Mouse (Mus musculus): ENCODE measurements around the gene Ptprg. TPM values are rescaled to one million over a fixed set of nuclear protein-coding genes. Genes with fewer than 3 reads are reported as not detected.
"Not testable (repeated sequence)": the region's sequence is repeated elsewhere in the genome, so short reads cannot be mapped to it uniquely, and the experiment has no call there.

The Ptprg gene
- polyA plus RNA-seq, 1 experiment from 2014 or later: 15.8 TPM

DNA sequence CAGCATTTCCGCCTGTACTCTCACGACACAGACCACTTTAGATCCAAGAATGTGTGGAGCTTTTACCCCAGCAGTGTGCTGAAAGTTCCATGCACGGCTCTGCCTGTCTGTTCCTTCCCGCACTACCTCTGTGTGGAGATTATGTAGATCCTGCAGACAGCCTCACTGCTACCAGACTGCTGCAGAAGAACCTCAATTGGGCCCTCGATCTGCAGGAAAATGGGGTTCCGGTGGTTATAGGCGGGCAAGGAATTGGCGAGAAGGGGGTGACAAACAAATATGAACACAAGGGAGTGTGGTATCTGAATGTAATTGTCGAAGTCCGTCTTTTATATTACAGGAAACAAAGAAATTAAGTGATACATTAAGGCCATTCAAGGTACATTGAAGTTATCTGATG lies 410.5 kb downstream of the Ptprg start:
- H3K4me2 ChIP-seq (ENCODE audit: low read length): no peak overlapping the region
- no peak overlapping the region for H3K4me3 ChIP-seq (ENCODE audit: control insufficient read depth in 1 of 2, insufficient read depth in 1 of 2, low read depth in 1 of 2, low read length in 2 of 2)
- H3K27me3 ChIP-seq (ENCODE audit: control insufficient read depth, insufficient read depth, low read length): no peaks in the 10 kb centered on the region
- no peaks in the 10 kb centered on the region for H3K36me3 ChIP-seq (ENCODE audit: control insufficient read depth, insufficient read depth, low read length)
- no peaks in the 10 kb centered on the region for H3K9me3 ChIP-seq (ENCODE audit: control insufficient read depth, low read length)
- no peak overlapping the region for H3K27ac ChIP-seq (replicated peaks in 1 of 2; ENCODE audit: control insufficient read depth in 1 of 2, insufficient read depth in 1 of 2, low read depth in 2 of 2, low read length in 2 of 2)
- 77% methylated on average over 10 of the region's 10 CpGs for WGBS
- no peak for ATAC-seq (ENCODE audit: insufficient number of reproducible peaks, insufficient read depth, low FRiP score, low read depth)
- H3K4me1 ChIP-seq (ENCODE audit: control insufficient read depth in 2 of 2, insufficient read depth in 2 of 2, low read length in 2 of 2): peaks cover 0 to 3% of the 10 kb centered on the region in 2 experiments; a peak in 2 of 4 replicates
- H3K9ac ChIP-seq (ENCODE audit: low read length): no peak overlapping the region

GRCm38 (mm10) chr14:11964326-11964725 lies 411.0 kb downstream of the Ptprg start:
- H3K36me3 ChIP-seq (ENCODE audit: control insufficient read depth, insufficient read depth, low read length); ATAC-seq (ENCODE audit: insufficient number of reproducible peaks, insufficient read depth, low FRiP score, low read depth); H3K9me3 ChIP-seq (ENCODE audit: control insufficient read depth, low read length); H3K27me3 ChIP-seq (ENCODE audit: control insufficient read depth, insufficient read depth, low read length); H3K4me1 ChIP-seq (ENCODE audit: control insufficient read depth in 2 of 2, insufficient read depth in 2 of 2, low read length in 2 of 2); H3K4me2 ChIP-seq (ENCODE audit: low read length); H3K27ac ChIP-seq (replicated peaks in 1 of 2; ENCODE audit: control insufficient read depth in 1 of 2, insufficient read depth in 1 of 2, low read depth in 2 of 2, low read length in 2 of 2); H3K9ac ChIP-seq (ENCODE audit: low read length); H3K4me3 ChIP-seq (ENCODE audit: control insufficient read depth in 1 of 2, insufficient read depth in 1 of 2, low read depth in 1 of 2, low read length in 2 of 2): not testable (repeated sequence)
- 60% methylated on average over 1 of the region's 1 CpGs for WGBS

DNA sequence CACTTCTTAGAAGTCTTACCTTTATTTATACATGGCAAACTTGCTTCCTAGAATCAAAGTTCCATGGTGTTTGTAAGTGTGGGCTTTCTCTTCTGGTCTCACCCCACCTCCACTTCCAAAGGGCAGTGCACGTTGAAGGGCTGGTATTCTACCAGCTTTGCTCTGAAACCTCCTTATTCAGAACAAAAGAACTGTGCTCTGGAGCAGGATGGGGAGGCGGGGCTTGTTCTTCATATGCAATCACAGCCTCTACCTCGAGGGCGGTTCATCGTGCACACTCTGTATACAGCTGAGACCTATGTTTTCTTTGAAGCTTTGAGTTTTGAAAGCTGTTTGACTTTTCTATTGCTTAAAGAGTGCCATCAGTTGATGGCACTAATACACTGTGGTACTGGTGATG lies 412.5 kb downstream of the Ptprg start:
- no peaks in the 10 kb centered on the region for H3K36me3 ChIP-seq (ENCODE audit: control insufficient read depth, insufficient read depth, low read length)

GRCm38 (mm10) chr14:11981764-11982163 lies 428.4 kb downstream of the Ptprg start:
- Histone ChIP-seq H3K36me3 (ENCODE audit: control insufficient read depth, insufficient read depth, low read length) (no peaks in the 10 kb centered on the region), H3K9ac (ENCODE audit: low read length) (no peak overlapping the region), H3K4me1 (ENCODE audit: control insufficient read depth in 2 of 2, insufficient read depth in 2 of 2, low read length in 2 of 2) (peaks cover 2 to 5% of the 10 kb centered on the region in 2 experiments; a peak in 3 of 4 replicates), H3K9me3 (ENCODE audit: control insufficient read depth, low read length) (no peaks in the 10 kb centered on the region), H3K4me2 (ENCODE audit: low read length) (no peak overlapping the region), H3K27me3 (ENCODE audit: control insufficient read depth, insufficient read depth, low read length) (no peaks in the 10 kb centered on the region), H3K4me3 (ENCODE audit: control insufficient read depth in 1 of 2, insufficient read depth in 1 of 2, low read depth in 1 of 2, low read length in 2 of 2) (no peak overlapping the region), H3K27ac (replicated peaks in 1 of 2; ENCODE audit: control insufficient read depth in 1 of 2, insufficient read depth in 1 of 2, low read depth in 2 of 2, low read length in 2 of 2) (no peak overlapping the region)
- no peak for ATAC-seq (ENCODE audit: insufficient number of reproducible peaks, insufficient read depth, low FRiP score, low read depth)
- 55% methylated on average over 4 of the region's 4 CpGs for WGBS

More for the DNA sequence above, 412.5 kb downstream of the Ptprg start:
- Histone ChIP-seq H3K4me2 (ENCODE audit: low read length) (no peak overlapping the region), H3K27me3 (ENCODE audit: control insufficient read depth, insufficient read depth, low read length) (no peaks in the 10 kb centered on the region), H3K9ac (ENCODE audit: low read length) (no peak overlapping the region), H3K4me1 (ENCODE audit: control insufficient read depth in 2 of 2, insufficient read depth in 2 of 2, low read length in 2 of 2) (peaks cover 0 to 3% of the 10 kb centered on the region in 2 experiments; a peak in 2 of 4 replicates), H3K4me3 (ENCODE audit: control insufficient read depth in 1 of 2, insufficient read depth in 1 of 2, low read depth in 1 of 2, low read length in 2 of 2) (no peak overlapping the region), H3K27ac (replicated peaks in 1 of 2; ENCODE audit: control insufficient read depth in 1 of 2, insufficient read depth in 1 of 2, low read depth in 2 of 2, low read length in 2 of 2) (no peak overlapping the region), H3K9me3 (ENCODE audit: control insufficient read depth, low read length) (no peaks in the 10 kb centered on the region)
- ATAC-seq (ENCODE audit: insufficient number of reproducible peaks, insufficient read depth, low FRiP score, low read depth): no peak
- 68% methylated on average over 5 of the region's 5 CpGs for WGBS

DNA sequence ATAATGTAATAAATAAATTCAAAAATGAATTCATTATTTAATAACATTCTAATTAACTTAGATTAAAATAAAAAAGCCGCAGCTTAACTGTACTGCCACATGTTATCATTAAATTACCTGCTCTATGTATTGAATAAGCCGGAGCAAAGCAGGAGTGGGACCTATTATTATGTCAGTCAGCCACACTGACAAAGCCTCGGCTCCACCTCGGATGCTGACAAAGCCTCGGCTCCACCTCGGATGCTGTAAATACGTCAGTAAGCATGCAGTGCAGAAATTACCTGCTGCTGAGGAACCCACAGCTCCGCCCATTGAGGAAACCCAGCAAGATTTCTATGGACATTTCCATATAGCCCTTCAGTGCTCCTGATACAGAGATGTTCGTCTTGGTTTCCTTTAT lies 429.7 kb downstream of the Ptprg start:
- no peak overlapping the region for H3K4me2 ChIP-seq (ENCODE audit: low read length)
- ATAC-seq (ENCODE audit: insufficient number of reproducible peaks, insufficient read depth, low FRiP score, low read depth): no peak
- 82% methylated on average over 9 of the region's 9 CpGs for WGBS

GRCm38 (mm10) chr14:11984086-11984485 lies 430.8 kb downstream of the Ptprg start:
- Histone ChIP-seq H3K27me3 (ENCODE audit: control insufficient read depth, insufficient read depth, low read length) (no peaks in the 10 kb centered on the region), H3K4me1 (ENCODE audit: control insufficient read depth in 2 of 2, insufficient read depth in 2 of 2, low read length in 2 of 2) (peaks cover 2 to 5% of the 10 kb centered on the region in 2 experiments; a peak in 3 of 4 replicates), H3K9me3 (ENCODE audit: control insufficient read depth, low read length) (no peaks in the 10 kb centered on the region), H3K4me2 (ENCODE audit: low read length) (no peak overlapping the region), H3K9ac (ENCODE audit: low read length) (no peak overlapping the region), H3K4me3 (ENCODE audit: control insufficient read depth in 1 of 2, insufficient read depth in 1 of 2, low read depth in 1 of 2, low read length in 2 of 2) (no peak overlapping the region), H3K36me3 (ENCODE audit: control insufficient read depth, insufficient read depth, low read length) (no peaks in the 10 kb centered on the region), H3K27ac (replicated peaks in 1 of 2; ENCODE audit: control insufficient read depth in 1 of 2, insufficient read depth in 1 of 2, low read depth in 2 of 2, low read length in 2 of 2) (no peak overlapping the region)
- no peak for ATAC-seq (ENCODE audit: insufficient number of reproducible peaks, insufficient read depth, low FRiP score, low read depth)
- 25% methylated on average over 3 of the region's 3 CpGs for WGBS

More for the DNA sequence above, 429.7 kb downstream of the Ptprg start:
- Histone ChIP-seq H3K9ac (ENCODE audit: low read length) (no peak overlapping the region), H3K27ac (replicated peaks in 1 of 2; ENCODE audit: control insufficient read depth in 1 of 2, insufficient read depth in 1 of 2, low read depth in 2 of 2, low read length in 2 of 2) (no peak overlapping the region), H3K4me3 (ENCODE audit: control insufficient read depth in 1 of 2, insufficient read depth in 1 of 2, low read depth in 1 of 2, low read length in 2 of 2) (no peak overlapping the region), H3K4me1 (ENCODE audit: control insufficient read depth in 2 of 2, insufficient read depth in 2 of 2, low read length in 2 of 2) (peaks cover 2 to 5% of the 10 kb centered on the region in 2 experiments; a peak in 3 of 4 replicates), H3K9me3 (ENCODE audit: control insufficient read depth, low read length) (no peaks in the 10 kb centered on the region), H3K36me3 (ENCODE audit: control insufficient read depth, insufficient read depth, low read length) (no peaks in the 10 kb centered on the region), H3K27me3 (ENCODE audit: control insufficient read depth, insufficient read depth, low read length) (no peaks in the 10 kb centered on the region)

- H3K36me3 ChIP-seq (ENCODE audit: control insufficient read depth, insufficient read depth, low read length): no peaks in the 10 kb centered on the region
- no peak overlapping the region for H3K4me2 ChIP-seq (ENCODE audit: low read length)
- no peak overlapping the region for H3K27ac ChIP-seq (replicated peaks in 1 of 2; ENCODE audit: control insufficient read depth in 1 of 2, insufficient read depth in 1 of 2, low read depth in 2 of 2, low read length in 2 of 2)
- no peak overlapping the region for H3K4me3 ChIP-seq (ENCODE audit: control insufficient read depth in 1 of 2, insufficient read depth in 1 of 2, low read depth in 1 of 2, low read length in 2 of 2)
- H3K9me3 ChIP-seq (ENCODE audit: control insufficient read depth, low read length): no peaks in the 10 kb centered on the region
- no peaks in the 10 kb centered on the region for H3K27me3 ChIP-seq (ENCODE audit: control insufficient read depth, insufficient read depth, low read length)
- H3K4me1 ChIP-seq (ENCODE audit: control insufficient read depth in 2 of 2, insufficient read depth in 2 of 2, low read length in 2 of 2): peaks cover 2 to 4% of the 10 kb centered on the region in 2 experiments; a peak in 2 of 4 replicates
- ATAC-seq (ENCODE audit: insufficient number of reproducible peaks, insufficient read depth, low FRiP score, low read depth): no peak
- no peak overlapping the region for H3K9ac ChIP-seq (ENCODE audit: low read length)
- WGBS: 76% methylated on average over 2 of the region's 2 CpGs
Observed at GRCm38 (mm10) chr14:11988975-11989374, 435.6 kb downstream of the Ptprg start.

- H3K4me2 ChIP-seq (ENCODE audit: low read length): no peak overlapping the region
- H3K9me3 ChIP-seq (ENCODE audit: control insufficient read depth, low read length): no peaks in the 10 kb centered on the region
- no peak overlapping the region for H3K4me3 ChIP-seq (ENCODE audit: control insufficient read depth in 1 of 2, insufficient read depth in 1 of 2, low read depth in 1 of 2, low read length in 2 of 2)
- H3K36me3 ChIP-seq (ENCODE audit: control insufficient read depth, insufficient read depth, low read length): no peaks in the 10 kb centered on the region
- no peak overlapping the region for H3K27ac ChIP-seq (replicated peaks in 1 of 2; ENCODE audit: control insufficient read depth in 1 of 2, insufficient read depth in 1 of 2, low read depth in 2 of 2, low read length in 2 of 2)
- H3K4me1 ChIP-seq (ENCODE audit: control insufficient read depth in 2 of 2, insufficient read depth in 2 of 2, low read length in 2 of 2): no peaks in the 10 kb centered on the region
- ATAC-seq (ENCODE audit: insufficient number of reproducible peaks, insufficient read depth, low FRiP score, low read depth): no peak
- no peaks in the 10 kb centered on the region for H3K27me3 ChIP-seq (ENCODE audit: control insufficient read depth, insufficient read depth, low read length)
- 71% methylated on average over 2 of the region's 2 CpGs for WGBS
- no peak overlapping the region for H3K9ac ChIP-seq (ENCODE audit: low read length)
Observed at GRCm38 (mm10) chr14:11991151-11991550, 437.8 kb downstream of the Ptprg start.
